Mouse (Mus musculus): ENCODE results near the gene Tmem138. TPM values are rescaled to one million over a fixed set of nuclear protein-coding genes. Genes with fewer than 3 reads are reported as not detected.

Tmem138 gene
- total RNA-seq, 2 experiments from 2014 or later: 3.2 to 4.4 TPM

GRCm38 (mm10) chr19:10521926-10522325 lies 55.2 kb downstream of the Tmem138 start:
- DNase-seq: no peak
- intact Hi-C loops (cut with DNase I): no loop called here

Other genes with a start within 250 kb of the Tmem138 start
- gene Syt7, start 188.3 kb downstream of the Tmem138 start, total RNA-seq (2021): 10 to 100 TPM; 35.0 to 39.4 TPM
- 1 to 10 TPM; 1.4 to 2.6 TPM for gene Lrrc10b, start 119.9 kb downstream of the Tmem138 start, total RNA-seq (2021)
- gene Ppp1r32, start 94.4 kb downstream of the Tmem138 start, total RNA-seq (2021): under 1 TPM; 0.32 to 0.48 TPM
- 10 to 100 TPM; 35.3 to 36.4 TPM for gene Cpsf7, start 52.1 kb downstream of the Tmem138 start, total RNA-seq (2021)
- 10 to 100 TPM; 64.1 to 78.7 TPM for gene Sdhaf2, start 51.2 kb downstream of the Tmem138 start, total RNA-seq (2021)
- 1 to 10 TPM; 3.9 to 4.7 TPM for gene Tmem216, start 21.1 kb downstream of the Tmem138 start, total RNA-seq (2021)
- gene Cyb561a3, start 190 bp downstream of the Tmem138 start, total RNA-seq (2021): 10 to 100 TPM; 10.2 to 11.3 TPM
- gene Ddb1, start 28.0 kb upstream of the Tmem138 start, total RNA-seq (2021): 100 to 1,000 TPM; 181 to 185 TPM
- gene Tkfc, start 28.3 kb upstream of the Tmem138 start, total RNA-seq (2021): 10 to 100 TPM in 1 of 2 experiments, 1 to 10 TPM in 1; 8.2 to 10.1 TPM
- under 1 TPM in 1 of 2 experiments, not detected in 1; 0.45 TPM for gene Vwce, start 56.9 kb upstream of the Tmem138 start, total RNA-seq (2021)
- gene Pga5, start 100.7 kb upstream of the Tmem138 start, total RNA-seq (2021): not detected
- gene Vps37c, start 111.4 kb upstream of the Tmem138 start, total RNA-seq (2021): 10 to 100 TPM; 18.6 to 20.0 TPM
- gene Cd5, start 161.6 kb upstream of the Tmem138 start, total RNA-seq (2021): 1 to 10 TPM in 1 of 2 experiments, under 1 TPM in 1; 0.36 to 4.9 TPM